7 mouse cellular contexts compared by ENCODE assay signal in genomic region chr2:39004372-39004771, GRCm38 (mm10). TPM values are rescaled to one million over a fixed set of nuclear protein-coding genes. Genes with fewer than 3 reads are reported as not detected.
DNase-seq lines count a peak whose midpoint lies in the region; ATAC-seq and TF ChIP-seq lines count a peak whose summit lies in the region.

No protein-coding gene starts in this region.

- no peaks in the 10 kb centered on the region for H3K27me3 ChIP-seq in hindbrain, embryonic 10.5 days (ENCODE audit: insufficient read depth, poor library complexity, severe bottlenecking)
- H3K27me3 ChIP-seq in liver, embryonic 16.5 days (ENCODE audit: control insufficient read depth, insufficient read depth, low read depth, low read length): no peaks in the 10 kb centered on the region
- H3K27me3 ChIP-seq in small intestine, adult 2 months (ENCODE audit: control insufficient read depth, insufficient read depth, low read length): no peaks in the 10 kb centered on the region

- no peak for TF ChIP-seq POLR2A in small intestine, adult 2 months (IDR thresholded peaks at IDR 0.05; ENCODE audit: low read depth, low read length)

- peaks cover 57% of the 10 kb centered on the region for H3K4me1 ChIP-seq in hindbrain, embryonic 10.5 days (replicated peaks)
- H3K4me1 ChIP-seq in liver, embryonic 16.5 days (ENCODE audit: control insufficient read depth, low read depth, low read length): peaks cover 50% of the 10 kb centered on the region
- peaks cover 16% of the 10 kb centered on the region for H3K4me1 ChIP-seq in small intestine, adult 2 months (ENCODE audit: control insufficient read depth, insufficient read depth, insufficient read length, low read length)

- peak overlapping the region; percentile 84 for H3K4me2 ChIP-seq in liver, embryonic 16.5 days (ENCODE audit: low read depth, low read length)

- WGBS in hindbrain, embryonic 10.5 days: under 1% methylated on average over 11 of the region's 11 CpGs
- WGBS in liver, embryonic 16.5 days (ENCODE audit: insufficient replicate concordance): 0% methylated on average over 11 of the region's 11 CpGs
- under 1% methylated on average over 11 of the region's 11 CpGs for WGBS in small intestine, adult 2 months

- TF ChIP-seq CTCF in small intestine, adult 2 months (IDR thresholded peaks at IDR 0.05; ENCODE audit: extremely low read depth, insufficient read length, insufficient replicate concordance, low read depth, low read length): no peak

- H3K4me3 ChIP-seq in hindbrain, embryonic 10.5 days: peak overlapping the region; percentile 94
- H3K4me3 ChIP-seq in liver, embryonic 16.5 days (ENCODE audit: low read depth, low read length): peak overlapping the region; percentile 90
- H3K4me3 ChIP-seq in small intestine, adult 2 months (ENCODE audit: low read depth, low read length): peak overlapping the region; percentile 98

- H3K9me3 ChIP-seq in hindbrain, embryonic 10.5 days: no peaks in the 10 kb centered on the region
- H3K9me3 ChIP-seq in liver, embryonic 16.5 days (replicated peaks; ENCODE audit: control insufficient read depth, low read length): no peaks in the 10 kb centered on the region

- peaks cover 48% of the 10 kb centered on the region for H3K36me3 ChIP-seq in hindbrain, embryonic 10.5 days
- H3K36me3 ChIP-seq in liver, embryonic 16.5 days (ENCODE audit: control insufficient read depth, insufficient read depth): peaks cover 20% of the 10 kb centered on the region
- H3K36me3 ChIP-seq in small intestine, adult 2 months (ENCODE audit: control insufficient read depth, insufficient read depth, low read length): peaks cover 27% of the 10 kb centered on the region

- ATAC-seq in liver, embryonic 16.5 days (ENCODE audit: low read depth): no peak

- H3K9ac ChIP-seq in liver, embryonic 16.5 days (ENCODE audit: low read depth, low read length): peak overlapping the region; percentile 72

- DNase-seq in spleen, adult 12 weeks (ENCODE audit: low spot score): peak; percentile 28
- DNase-seq in spleen, postnatal 14 days (ENCODE audit: low spot score in 2 of 2): no peak
- peak; percentile 42 for DNase-seq in c-Kit-positive CD71-positive TER-119-negative erythroid progenitor cells, embryonic 14.5 days (ENCODE audit: low read depth)
- peak; percentile 31 for DNase-seq in hindbrain, embryonic 10.5 days (ENCODE audit: low spot score)
- no peak for DNase-seq in right cerebral cortex, adult 18-20 months

- peak overlapping the region; percentile 97 for H3K27ac ChIP-seq in hindbrain, embryonic 10.5 days
- peak overlapping the region; percentile 77 for H3K27ac ChIP-seq in liver, embryonic 16.5 days (ENCODE audit: low read length)
- H3K27ac ChIP-seq in small intestine, adult 2 months (ENCODE audit: insufficient read depth, low read depth, low read length): no peak overlapping the region

RNA-seq across cellular contexts. Expression of gene Arpc5l, which starts 0.8 kb away (rescaled TPM):
- 133 and 137 TPM in 2 replicates for polyA plus RNA-seq in hindbrain, embryonic 10.5 days (2016; fragmentation: Nextera tagmentation; extraction: Ambion mirVana)
- 45.8 and 48.6 TPM in 2 replicates for polyA plus RNA-seq in liver, embryonic 16.5 days (2015; fragmentation: Nextera tagmentation; extraction: Ambion mirVana)
- polyA plus RNA-seq in small intestine, adult 2 months (2012; rRNA removed): 22.8 and 23.5 TPM in 2 replicates

RNA-seq across cellular contexts. Expression of gene Rpl35, which starts 1.1 kb away (rescaled TPM):
- polyA plus RNA-seq in hindbrain, embryonic 10.5 days (2016; fragmentation: Nextera tagmentation; extraction: Ambion mirVana): 997 and 1,033 TPM in 2 replicates
- 456 and 532 TPM in 2 replicates for polyA plus RNA-seq in liver, embryonic 16.5 days (2015; fragmentation: Nextera tagmentation; extraction: Ambion mirVana)
- 34.0 and 67.2 TPM in 2 replicates for polyA plus RNA-seq in small intestine, adult 2 months (2012; rRNA removed)

RNA-seq across cellular contexts. Expression of gene Wdr38, which starts 7.1 kb away (rescaled TPM):
- 1.4 and 1.8 TPM in 2 replicates for polyA plus RNA-seq in hindbrain, embryonic 10.5 days (2016; fragmentation: Nextera tagmentation; extraction: Ambion mirVana)
- 0.70 and 0.85 TPM in 2 replicates for polyA plus RNA-seq in liver, embryonic 16.5 days (2015; fragmentation: Nextera tagmentation; extraction: Ambion mirVana)
- polyA plus RNA-seq in small intestine, adult 2 months (2012; rRNA removed): 0.13 TPM in 2 replicates

Comparison
In these comparisons a context has a peak if more than half of its experiments do, and no peak if none do; other contexts are left out.
1. DNase-seq: peak in spleen, adult 12 weeks (single experiment), c-Kit-positive CD71-positive TER-119-negative erythroid progenitor cells, embryonic 14.5 days (single experiment) and hindbrain, embryonic 10.5 days (single experiment); none in spleen, postnatal 14 days (0 of 2) and right cerebral cortex, adult 18-20 months (single experiment).
2. Peak in every context shown above with its lines, with median percentiles within 50 percentile points of each other: H3K4me3 ChIP-seq.